Mouse (Mus musculus) urinary bladder, adult 18-20 months (tissue): ENCODE results near the gene Myog.

Experiments
- DNase-seq, 2 experiments: peaks; one replicate each; pipeline ENCODE4 v3.0.0; 2022; ENCODE audit warnings: low spot score in 2 of 2, mixed read lengths in 2 of 2

Gene Myog

DNA sequence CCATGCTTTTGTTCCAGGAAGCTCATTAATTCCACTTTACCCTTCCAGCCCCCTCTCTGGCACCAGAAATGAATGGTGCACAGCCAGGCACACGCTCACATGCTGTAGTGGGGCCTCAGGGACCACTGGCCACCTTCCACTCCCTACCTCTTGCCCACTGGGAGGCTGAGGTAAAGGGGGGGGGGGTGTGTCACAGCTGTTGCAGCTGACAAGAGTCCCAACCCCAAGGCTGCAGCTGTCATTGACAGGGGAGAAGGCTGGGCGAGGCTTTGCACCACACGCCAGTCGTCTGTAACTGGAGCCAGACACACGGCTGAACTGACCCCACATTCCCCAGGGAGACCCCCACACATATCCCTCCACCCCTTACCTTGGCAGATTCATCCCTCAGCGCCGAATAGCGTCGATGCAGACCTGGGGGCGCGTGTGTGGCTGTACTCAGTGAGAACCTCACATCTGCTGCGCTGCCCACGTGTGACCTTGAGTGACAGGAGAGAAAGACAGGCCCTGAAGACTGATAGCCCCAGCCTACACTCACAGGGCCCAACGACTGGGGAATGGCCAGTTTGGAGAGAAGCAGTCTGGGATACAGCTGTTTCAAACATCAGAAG is 31.0 kb downstream of the Myog start:
- no peak for DNase-seq

DNA sequence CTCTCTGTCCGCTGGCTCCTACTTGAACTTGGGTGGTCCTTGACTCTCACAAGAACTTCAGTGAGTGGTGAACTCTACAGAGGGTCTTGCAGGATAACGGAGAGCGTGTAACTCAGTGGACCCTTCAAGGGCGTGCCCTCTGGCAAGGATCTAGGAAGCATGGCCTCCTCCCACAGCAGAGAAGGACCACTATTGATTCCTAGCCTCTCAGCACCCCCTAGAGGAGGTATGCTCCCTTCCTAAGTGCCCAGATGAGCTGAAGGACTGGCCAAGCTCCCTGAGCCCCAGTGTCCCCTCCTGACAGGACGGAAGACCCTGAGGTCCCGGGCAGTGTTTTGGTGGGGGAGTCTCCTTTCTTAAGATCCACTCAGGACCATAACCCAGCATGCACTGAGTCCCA is 32.8 kb downstream of the Myog start:
- no peak for DNase-seq

DNA sequence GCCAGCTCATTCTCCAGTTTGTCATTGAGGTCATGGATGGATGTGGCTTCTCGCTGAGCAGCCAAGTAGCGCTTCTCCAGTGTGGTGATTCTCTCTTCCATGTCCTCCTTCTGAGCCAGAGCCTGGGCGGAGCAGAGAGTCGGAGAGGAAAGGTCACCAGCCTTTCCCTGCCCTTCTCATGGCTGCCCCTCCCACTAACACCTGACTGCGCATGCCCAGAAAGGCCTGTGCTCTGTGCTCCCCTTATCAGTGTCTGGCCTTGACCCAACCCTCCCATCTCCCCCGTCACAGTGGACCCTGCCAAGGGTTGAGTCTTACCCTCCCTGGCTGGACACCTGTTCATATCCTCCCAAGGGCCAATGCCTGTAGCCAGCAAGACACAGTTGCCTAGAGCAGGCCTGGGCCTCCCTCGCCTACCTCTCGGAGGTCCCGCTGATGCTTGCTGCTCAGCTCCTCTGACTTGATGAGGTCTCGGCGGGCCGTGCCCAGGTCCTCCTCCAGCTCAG is 37.1 kb downstream of the Myog start:
- DNase-seq: no peak

DNA sequence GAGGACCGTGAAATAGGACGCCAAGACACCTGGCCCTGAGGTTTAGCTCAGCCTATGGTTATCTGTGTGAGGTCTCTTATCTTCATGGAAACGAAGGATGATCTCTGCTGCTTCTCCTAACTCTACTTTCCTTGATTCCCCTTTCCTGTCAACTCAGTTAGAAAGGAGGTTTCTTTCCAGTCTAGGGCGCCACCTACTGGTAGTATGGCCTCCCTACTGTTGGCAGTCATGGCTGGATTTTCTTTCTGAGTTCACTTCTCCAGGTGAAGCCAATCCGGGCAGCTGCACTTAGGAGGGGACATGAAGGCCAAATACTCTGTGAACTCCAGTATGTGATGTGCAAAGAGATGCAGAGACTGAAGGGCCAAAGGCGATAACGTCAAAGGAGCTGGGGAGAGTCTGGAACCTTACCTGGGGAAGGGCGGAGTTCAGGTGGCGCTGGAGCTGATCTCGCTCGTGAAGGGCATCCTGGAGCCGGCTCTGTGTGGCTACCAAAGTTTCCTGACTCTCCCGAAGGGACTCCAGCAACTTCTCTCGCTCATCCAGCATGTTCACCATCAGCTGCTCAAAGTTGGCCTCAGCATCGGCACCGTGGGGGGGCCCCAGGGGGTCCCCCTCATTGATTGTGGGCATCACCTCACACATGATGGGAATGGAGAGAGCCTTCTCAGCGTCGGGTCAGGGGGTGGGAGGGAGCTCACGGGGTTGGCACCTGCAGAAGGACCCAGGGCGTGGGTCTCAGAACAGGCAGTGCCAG is 42.3 kb downstream of the Myog start:
- DNase-seq: peak; percentile 45 to 58

DNA sequence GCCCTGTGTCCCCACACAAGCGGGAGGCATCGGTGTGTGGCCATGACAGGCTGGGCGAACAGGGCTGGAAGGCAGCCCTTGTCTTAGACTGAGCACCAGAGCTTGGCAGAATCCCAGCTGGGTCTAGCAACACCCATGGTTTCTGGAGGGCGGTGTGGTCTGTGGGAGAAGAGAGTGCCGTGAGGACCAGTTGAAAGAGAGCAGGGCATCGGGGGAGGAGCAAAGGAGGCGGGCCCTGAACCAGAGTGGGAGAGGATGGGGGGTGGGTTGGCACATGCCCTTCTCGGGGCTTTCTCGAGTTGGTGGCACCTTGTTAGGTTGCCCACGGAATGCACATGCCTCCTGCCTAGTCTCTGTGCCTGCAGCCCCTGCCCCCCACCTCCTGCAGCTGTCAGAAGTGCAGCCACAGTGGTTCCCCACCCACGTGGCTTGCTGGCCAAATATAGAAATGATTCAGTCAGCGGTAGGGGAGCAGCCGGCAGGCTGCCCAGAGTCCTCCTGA is 43.0 kb downstream of the Myog start, which contains the start of gene Ppfia4:
Ppfia4 (minus strand) TSS at position 159 of the 502 bp plus-strand sequence.
- no peak for DNase-seq

- no peak for DNase-seq
These were observed 43.8 kb downstream of the Myog start for GRCm38 (mm10) chr1:134333371-134334110.

DNA sequence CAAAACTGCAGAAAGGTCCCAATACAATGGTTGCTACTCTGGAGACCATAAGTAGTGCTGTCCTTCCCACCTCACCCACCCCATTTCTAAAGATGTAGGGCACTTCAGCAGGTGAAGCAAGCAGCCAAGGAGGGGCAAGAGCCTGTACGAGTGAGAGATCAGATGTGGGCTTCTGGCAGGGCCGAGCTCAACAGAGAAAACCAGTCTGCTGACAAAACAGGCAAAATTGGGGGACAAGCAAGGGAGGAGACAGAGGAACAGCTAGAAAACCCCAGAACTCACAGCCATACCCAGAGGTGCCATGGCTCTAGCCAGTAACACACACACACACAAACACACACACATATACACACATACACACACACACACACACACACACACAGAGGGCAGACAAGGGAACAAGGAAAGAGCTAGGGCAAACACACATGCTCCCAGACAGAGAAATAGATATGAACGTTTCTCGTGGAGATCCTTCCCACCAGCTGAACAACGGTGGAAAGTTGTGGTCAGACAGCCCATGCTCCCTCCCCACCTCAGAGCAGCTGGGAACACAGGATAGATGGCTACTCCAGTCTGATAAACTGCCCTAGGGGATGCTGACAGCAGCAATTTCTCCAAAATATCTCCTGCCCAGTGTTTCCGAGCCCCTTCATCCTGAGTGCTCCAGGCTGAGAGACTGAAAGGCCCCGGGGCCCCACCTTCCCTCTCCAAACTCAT is 44.5 kb downstream of the Myog start:
- DNase-seq: no peak

DNA sequence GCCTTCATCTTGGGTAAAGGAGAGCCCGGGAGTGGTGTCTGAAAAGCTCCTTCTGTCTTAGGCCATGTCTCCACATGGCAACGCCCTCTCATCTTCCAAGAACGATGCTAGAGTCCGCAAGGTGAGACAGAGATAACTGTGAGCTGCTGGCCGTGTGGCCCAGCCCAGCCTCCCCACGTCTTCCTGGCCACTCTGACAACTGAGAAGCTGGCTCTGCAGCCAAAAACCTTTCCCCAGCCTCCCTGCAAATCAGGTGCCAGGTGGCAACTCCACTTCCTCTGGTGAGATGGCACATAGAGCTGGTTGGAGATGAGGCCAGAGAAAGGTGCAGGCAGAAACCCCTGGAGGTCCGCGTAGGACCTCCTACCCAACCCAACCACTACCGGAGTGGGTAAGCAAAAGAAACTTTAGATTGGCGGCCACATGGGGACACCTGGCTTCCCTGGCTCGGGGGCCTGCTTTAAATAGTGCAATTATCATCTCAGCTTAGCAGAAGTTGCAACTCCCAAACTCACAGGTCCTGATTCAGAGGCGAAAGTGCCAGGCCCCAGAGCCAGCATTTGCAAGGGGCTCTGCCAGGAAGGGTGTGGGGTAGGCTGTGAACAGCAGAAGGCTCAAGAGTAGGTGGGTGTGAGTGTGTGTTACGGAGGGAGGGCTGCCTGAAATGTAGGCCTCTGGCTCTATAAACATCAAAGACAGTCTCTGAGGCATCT is 45.6 kb downstream of the Myog start:
- no peak for DNase-seq

DNA sequence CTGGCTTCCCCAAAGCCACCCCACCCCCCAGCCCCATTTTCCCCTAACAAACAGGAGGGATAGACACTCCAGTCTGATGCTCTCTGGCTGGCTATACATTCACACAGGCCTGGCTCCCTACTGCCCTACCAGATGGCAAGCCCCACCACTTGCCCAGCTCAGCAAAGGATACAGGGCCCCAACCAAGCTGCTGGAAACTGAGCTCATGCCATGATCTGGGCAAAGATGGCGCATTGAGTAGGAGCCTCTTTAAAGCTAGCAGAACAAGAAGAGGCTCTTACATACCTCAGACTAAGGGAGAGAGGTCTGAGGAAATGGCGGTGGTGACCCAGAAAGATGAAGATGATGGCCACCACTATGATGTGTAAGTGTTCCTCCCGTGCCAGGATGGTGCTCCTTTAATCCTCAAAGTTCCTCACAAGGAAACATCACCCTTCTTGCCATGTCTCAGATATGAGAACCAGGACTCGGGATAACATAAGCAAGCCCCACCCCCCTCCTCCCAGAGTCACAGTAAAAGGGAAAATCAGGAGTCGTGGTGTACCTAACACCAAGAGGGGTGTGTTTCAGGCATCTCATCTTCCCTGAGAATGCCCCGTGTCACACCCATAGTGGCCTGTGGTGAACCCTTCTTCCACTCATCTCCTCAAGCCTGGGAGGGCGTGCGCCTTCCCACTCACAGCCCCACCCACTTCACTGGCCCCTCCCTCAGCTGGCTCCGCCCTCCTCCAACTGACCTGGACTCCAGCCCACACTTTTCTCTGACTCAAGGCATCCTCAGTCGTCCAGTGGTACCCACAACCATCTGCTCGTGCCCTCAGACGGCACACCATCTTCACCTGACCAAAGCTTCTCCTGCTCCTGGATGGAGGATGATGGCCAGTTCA is 46.4 kb downstream of the Myog start:
- DNase-seq: no peak

- no peak for DNase-seq
These were observed 47.3 kb downstream of the Myog start for GRCm38 (mm10) chr1:134336958-134337710.

GRCm38 (mm10) chr1:134339162-134339561 is 49.4 kb downstream of the Myog start:
- DNase-seq: no peak

DNA sequence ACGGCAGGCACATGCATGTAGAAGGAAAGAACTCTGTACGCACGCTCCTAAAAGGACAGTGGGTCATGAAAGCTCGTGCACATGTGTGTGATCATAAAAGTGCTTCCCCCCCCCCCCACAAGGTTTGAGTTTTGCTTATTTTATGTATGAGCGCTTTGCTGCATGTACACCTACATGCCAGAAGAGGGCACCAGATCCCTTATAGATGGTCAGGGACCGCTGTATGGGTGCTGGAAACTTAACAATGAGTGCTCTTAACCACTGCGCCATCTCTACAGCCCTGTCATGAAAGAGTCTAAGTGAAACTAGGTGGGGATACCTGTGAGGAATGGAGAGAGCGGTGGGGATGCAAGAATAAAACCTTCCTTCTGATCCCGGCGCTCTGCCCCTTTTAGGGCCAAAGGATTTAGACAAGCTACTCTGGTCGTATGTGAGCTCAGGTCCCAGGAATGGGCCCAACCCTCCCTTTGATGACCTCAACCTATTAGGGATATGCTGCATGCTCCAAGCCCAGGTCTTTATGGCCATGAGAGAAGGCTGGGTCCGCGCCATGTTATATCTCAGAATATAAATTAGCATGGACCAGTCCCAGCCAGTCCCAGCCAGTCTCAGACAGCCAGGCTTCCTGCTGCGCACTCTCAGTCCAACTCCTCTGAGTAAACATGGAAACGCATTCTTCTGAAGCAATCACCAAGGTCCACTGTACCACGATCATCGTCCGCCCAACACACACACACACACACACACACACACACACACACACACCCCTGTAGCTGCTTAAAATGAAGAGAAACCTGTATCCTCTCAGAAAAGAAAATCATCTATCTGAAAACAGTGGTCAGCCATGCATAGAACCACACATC is 50.2 kb downstream of the Myog start:
- DNase-seq: no peak

- DNase-seq: no peak
These were observed 52.0 kb downstream of the Myog start for GRCm38 (mm10) chr1:134341641-134342277.
